Mouse (Mus musculus): Measurements from ENCODE around the gene Fra10ac1. TPM values are rescaled to one million over a fixed set of nuclear protein-coding genes. Genes with fewer than 3 reads are reported as not detected.

The Fra10ac1 gene
- polyA plus RNA-seq, 1 experiment from 2014 or later: 47.6 TPM

DNA sequence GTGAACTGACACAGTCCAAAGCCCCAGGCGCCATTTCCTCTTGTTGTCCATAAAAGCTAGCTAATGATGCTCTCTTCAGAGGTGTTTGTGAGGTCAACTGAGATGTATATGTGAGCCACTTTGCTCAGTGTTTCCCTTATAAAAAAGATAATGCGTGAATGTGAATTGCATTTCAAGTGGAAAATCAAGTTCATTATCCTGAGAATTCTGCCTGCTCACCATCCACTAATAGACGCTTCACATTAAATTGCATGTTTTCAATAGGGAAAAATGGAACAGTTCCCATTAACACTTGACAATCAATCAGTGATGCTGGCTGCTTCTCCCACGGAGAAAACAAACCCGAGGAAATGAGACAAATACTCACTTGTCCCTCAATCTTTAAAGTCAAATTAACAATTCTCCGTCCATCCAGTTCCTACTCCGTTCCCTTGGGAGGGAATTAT is 22.2 kb upstream of the Fra10ac1 start:
- 74% methylated on average over 7 of the region's 7 CpGs for WGBS
- Histone ChIP-seq H3K4me3 (no peak overlapping the region), H3K27me3 (ENCODE audit: poor library complexity, severe bottlenecking) (no peaks in the 10 kb centered on the region), H3K4me1 (peaks cover 23% of the 10 kb centered on the region; the same call in 1 of the 2 replicates), H3K9me3 (no peaks in the 10 kb centered on the region), H3K27ac (no peak overlapping the region), H3K36me3 (replicated peaks) (no peaks in the 10 kb centered on the region)
- DNase-seq (ENCODE audit: extremely low spot score, low spot score): no peak

DNA sequence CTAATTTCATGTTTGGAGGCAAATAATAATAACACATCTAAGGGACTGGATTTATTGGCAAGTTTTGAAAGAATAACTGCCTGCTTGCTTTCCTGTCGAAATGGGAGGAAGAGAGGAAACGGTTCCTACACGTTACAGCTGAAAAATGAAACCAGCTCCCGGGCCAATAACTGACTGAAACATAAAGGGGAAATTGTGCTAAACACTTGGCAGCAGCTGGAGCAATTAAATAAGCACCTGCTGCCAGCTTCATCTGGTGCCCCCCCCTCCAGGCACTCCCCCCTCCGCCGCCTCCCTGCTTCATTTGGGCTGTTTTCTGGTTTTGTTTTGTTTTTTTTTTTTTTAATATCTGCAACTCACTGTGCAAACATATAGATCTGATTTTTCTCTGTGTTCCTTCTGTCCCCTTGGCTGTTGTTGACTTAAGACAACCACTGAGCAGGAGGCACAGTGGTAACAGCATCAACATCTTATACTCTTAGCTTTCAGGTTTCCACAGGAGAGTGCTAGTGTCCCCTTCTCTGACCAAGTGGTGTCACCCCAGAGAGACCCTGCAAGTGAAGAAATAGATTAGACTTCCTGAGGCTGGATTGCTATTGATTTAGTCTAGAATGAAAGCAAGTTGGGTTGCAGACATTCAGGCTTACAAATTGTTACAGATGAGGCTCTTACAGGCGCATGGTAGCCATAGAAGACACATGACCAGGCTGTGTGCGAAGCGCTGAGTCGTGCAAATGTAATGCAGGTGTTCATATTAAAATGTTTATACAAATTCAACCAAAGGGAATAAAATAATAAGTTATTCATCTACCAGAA is 21.6 kb upstream of the Fra10ac1 start:
- Histone ChIP-seq H3K27ac (0 out of 2 replicates have a peak overlapping the region, but pooled peaks have one; percentile 31), H3K4me1 (peaks cover 23% of the 10 kb centered on the region; the same call in 1 of the 2 replicates), H3K27me3 (ENCODE audit: poor library complexity, severe bottlenecking) (no peaks in the 10 kb centered on the region), H3K36me3 (replicated peaks) (no peaks in the 10 kb centered on the region), H3K4me3 (no peak overlapping the region), H3K9me3 (no peaks in the 10 kb centered on the region)
- DNase-seq (ENCODE audit: extremely low spot score, low spot score): no peak
- 83% methylated on average over 10 of the region's 10 CpGs for WGBS

DNA sequence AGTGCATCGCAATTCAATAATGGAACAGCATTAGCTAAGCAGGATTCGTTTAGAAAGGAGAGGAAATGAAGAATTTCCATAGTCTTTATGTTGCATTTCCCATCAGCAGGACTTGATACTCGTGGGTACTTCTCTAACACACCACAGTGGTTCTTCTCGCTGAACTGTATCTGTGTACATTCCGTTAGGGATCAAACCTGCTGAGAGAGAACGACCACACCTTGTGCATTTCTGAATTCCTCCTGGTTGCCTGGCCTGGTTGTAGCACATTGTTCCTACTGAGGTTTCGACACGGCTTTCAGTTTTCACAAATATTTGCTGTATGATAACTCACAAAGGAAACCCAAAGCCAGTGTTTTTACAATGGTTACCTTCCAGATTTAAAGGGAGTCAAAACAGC is 20.8 kb upstream of the Fra10ac1 start:
- H3K4me3 ChIP-seq: no peak overlapping the region
- WGBS: 77% methylated on average over 8 of the region's 8 CpGs
- H3K9me3 ChIP-seq: no peaks in the 10 kb centered on the region
- H3K36me3 ChIP-seq (replicated peaks): no peaks in the 10 kb centered on the region
- 0 out of 2 replicates have a peak overlapping the region, but pooled peaks have one; percentile 48 for H3K27ac ChIP-seq
- no peak for DNase-seq (ENCODE audit: extremely low spot score, low spot score)
- H3K27me3 ChIP-seq (ENCODE audit: poor library complexity, severe bottlenecking): no peaks in the 10 kb centered on the region
- H3K4me1 ChIP-seq: peaks cover 23% of the 10 kb centered on the region; the same call in 1 of the 2 replicates

DNA sequence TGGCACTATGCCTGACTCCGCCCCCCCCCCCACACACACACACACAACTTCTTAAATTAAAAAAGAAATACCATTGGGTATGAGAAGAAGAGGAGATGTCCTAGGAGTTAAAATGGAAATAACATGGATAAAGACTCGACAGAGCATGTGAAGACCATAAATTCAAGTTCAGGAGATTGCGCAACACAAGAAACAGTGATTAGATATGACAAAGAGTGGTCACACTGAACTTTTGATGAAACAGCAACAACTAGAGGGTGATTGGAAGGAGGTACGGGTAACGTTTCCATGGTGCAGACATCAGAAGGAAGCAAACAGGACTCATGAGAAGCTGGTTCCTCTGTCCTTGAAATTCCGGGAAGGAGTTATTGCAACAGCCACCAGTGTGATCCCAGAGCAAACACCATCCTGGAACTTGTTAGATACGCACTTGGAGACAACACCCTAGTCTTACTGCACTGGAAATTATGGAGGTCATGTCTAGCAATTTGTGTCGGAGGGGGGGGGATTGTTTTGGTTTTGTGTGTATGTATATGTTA is 18.4 kb upstream of the Fra10ac1 start:
- H3K4me3 ChIP-seq: no peak overlapping the region
- no peak for DNase-seq (ENCODE audit: extremely low spot score, low spot score)
- 91% methylated on average over 8 of the region's 8 CpGs for WGBS
- no peaks in the 10 kb centered on the region for H3K27me3 ChIP-seq (ENCODE audit: poor library complexity, severe bottlenecking)
- peaks cover 33% of the 10 kb centered on the region for H3K4me1 ChIP-seq
- no peak overlapping the region for H3K27ac ChIP-seq
- H3K36me3 ChIP-seq (replicated peaks): no peaks in the 10 kb centered on the region
- no peaks in the 10 kb centered on the region for H3K9me3 ChIP-seq

DNA sequence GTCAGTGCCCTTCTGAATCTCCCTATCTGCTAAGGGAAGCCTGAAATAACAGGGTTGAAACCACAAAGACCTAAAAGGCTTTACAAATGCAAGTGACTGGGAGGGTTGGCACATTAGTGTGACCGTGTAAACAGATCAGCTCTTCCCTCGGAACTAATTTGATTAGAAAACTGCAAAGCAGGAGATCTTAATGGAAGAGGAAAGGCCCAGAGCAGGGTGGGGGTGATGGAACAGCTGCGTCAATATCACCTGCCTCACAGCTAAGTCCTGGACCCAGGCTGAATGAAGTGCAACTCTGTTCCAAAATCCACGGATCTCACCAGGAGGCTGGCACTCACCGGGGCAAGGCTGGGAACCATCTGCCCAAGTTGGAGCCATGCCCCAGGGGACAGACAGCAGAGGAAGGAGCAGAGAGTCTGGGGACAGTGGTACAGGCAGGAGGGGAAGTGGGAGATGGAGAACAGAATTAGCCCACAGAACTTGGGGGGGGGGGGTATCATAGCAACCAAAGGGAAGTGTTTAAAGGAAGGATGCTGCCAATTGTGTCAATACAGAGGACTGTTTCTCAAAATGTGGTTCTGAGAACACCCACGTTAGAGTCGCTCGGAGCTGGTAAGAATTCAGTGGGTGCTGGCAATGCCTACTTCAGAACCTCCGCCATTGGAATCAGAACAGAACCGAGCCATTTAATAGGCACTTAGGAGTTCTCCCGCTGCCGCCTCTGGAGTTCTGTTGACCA is 14.4 kb upstream of the Fra10ac1 start:
- Histone ChIP-seq H3K27me3 (ENCODE audit: poor library complexity, severe bottlenecking) (no peaks in the 10 kb centered on the region), H3K27ac (peak overlapping the region; percentile 6; the same call in 1 of the 2 replicates), H3K4me1 (peaks cover 20% of the 10 kb centered on the region), H3K9me3 (no peaks in the 10 kb centered on the region), H3K4me3 (no peak overlapping the region), H3K36me3 (replicated peaks) (no peaks in the 10 kb centered on the region)
- WGBS: 77% methylated on average over 12 of the region's 12 CpGs
- no peak for DNase-seq (ENCODE audit: extremely low spot score, low spot score)

DNA sequence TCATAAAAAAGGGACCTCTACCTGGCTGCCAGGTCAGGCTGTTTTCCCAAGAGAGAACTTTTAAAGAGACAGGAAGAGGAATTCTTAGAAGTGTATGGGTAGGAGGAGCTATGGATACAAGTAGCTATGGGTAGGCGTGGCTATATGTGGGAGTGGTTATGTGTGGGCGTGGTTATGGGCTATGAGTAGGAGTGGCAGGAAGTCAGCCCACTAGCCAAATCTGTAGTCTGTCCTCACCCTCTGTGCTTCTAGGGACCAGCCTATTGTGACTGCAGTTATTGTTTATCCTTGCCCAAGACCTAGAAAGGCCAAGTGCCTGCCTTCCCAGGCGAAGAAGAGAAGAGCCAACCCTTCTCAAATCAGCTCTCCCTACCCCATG is 13.9 kb upstream of the Fra10ac1 start:
- Histone ChIP-seq H3K4me1 (peaks cover 23% of the 10 kb centered on the region), H3K36me3 (replicated peaks) (no peaks in the 10 kb centered on the region), H3K27ac (peak overlapping the region; percentile 6; the same call in 1 of the 2 replicates), H3K27me3 (ENCODE audit: poor library complexity, severe bottlenecking) (no peaks in the 10 kb centered on the region), H3K9me3 (no peaks in the 10 kb centered on the region), H3K4me3 (no peak overlapping the region)
- WGBS: 51% methylated on average over 3 of the region's 3 CpGs
- no peak for DNase-seq (ENCODE audit: extremely low spot score, low spot score)

DNA sequence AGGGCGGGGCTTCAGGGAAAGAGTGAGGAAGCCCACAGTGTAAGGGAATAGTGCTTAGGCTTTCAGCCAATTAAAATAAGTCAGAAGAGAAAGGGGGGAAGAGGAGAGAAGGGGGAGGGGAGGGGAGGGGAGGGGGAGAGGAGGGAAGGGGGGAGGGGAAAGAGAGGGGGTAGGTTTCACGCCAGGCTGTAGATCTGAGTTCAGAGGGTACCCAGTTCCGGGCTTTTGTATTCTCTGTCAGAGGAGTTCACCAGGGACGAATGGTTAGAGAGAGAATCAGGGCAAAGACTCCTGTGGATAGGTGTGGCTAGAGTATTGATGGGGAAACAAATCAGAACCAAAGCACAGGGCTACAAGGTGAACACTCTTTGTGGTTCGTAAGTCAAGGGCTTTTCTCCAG is 12.6 kb upstream of the Fra10ac1 start:
- H3K36me3 ChIP-seq (replicated peaks): no peaks in the 10 kb centered on the region
- WGBS: 81% methylated on average over 5 of the region's 5 CpGs
- peaks cover 33% of the 10 kb centered on the region for H3K4me1 ChIP-seq
- H3K4me3 ChIP-seq: no peak overlapping the region
- DNase-seq (ENCODE audit: extremely low spot score, low spot score): no peak
- no peak overlapping the region for H3K27ac ChIP-seq
- no peaks in the 10 kb centered on the region for H3K9me3 ChIP-seq
- no peaks in the 10 kb centered on the region for H3K27me3 ChIP-seq (ENCODE audit: poor library complexity, severe bottlenecking)

DNA sequence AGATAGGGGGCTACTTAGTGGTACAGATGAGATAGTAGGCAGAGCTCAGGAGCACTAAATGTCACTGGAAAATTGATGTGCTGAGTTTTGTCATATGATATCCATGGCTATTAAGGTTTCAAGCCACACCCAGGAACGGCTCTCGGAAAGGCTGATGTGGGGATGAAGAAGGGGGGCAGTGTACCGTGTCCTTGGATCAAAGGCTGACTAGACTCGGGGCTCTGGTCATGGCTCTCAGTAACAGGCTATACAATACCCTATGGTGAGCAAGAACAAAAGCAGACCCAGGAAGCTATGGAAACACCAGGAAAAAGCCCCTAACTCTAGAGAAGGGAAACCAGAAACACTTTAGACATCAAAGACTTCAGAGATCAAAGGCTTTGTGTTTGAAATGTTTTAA is 8.6 kb upstream of the Fra10ac1 start:
- no peak for DNase-seq (ENCODE audit: extremely low spot score, low spot score)
- H3K27ac ChIP-seq: no peak overlapping the region
- peaks cover 11% of the 10 kb centered on the region; the same call in 1 of the 2 replicates for H3K9me3 ChIP-seq
- H3K4me1 ChIP-seq: peaks cover 23% of the 10 kb centered on the region
- no peaks in the 10 kb centered on the region for H3K36me3 ChIP-seq (replicated peaks)
- 19% methylated on average over 4 of the region's 4 CpGs for WGBS
- H3K27me3 ChIP-seq (ENCODE audit: poor library complexity, severe bottlenecking): no peaks in the 10 kb centered on the region
- H3K4me3 ChIP-seq: no peak overlapping the region

DNA sequence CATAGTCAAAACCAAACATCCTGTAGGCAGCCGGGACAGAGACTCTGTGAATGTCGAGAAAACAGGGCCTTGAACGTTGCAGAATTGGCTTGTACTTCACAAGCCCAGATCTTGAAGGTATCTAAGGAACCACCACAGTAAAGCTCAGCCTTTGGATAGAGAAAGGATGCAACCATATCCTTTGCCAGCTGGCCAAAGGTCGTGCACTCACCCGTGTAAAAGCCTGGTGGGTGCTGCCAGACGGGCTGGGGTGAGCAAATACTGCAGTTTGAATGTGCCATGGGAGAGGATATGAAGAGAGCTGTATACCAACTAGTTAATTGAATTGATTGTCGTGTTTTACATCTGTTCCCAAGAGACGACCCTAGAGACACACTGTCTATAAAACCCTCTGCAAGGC is 8.1 kb upstream of the Fra10ac1 start:
- H3K27ac ChIP-seq: no peak overlapping the region

DNA sequence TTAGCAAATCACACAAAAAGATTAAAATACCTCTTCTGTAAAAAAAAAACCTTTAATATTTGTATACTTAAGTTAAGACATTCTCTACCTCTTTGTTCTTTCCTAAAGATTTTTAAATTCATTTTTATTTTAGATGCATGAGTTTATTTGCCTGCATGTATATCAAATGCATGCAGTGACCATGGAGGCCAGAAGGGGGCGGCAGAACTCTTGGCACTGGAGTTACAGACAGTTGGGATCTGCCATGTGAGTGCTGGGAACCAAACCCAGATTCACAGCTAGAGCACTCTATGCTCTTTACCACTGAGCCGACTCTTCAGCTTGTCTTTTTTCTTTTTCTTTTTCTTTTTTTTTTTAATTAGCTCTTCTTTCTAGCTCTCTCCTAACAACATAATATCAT is 4.7 kb upstream of the Fra10ac1 start:
- H3K36me3 ChIP-seq (replicated peaks): no peaks in the 10 kb centered on the region
- 58% methylated on average over 2 of the region's 2 CpGs for whole genome bisulfite sequencing
- peaks cover 11% of the 10 kb centered on the region; the same call in 1 of the 2 replicates for H3K9me3 ChIP-seq
- H3K4me3 ChIP-seq: no peak overlapping the region
- DNase-seq (ENCODE audit: extremely low spot score, low spot score): no peak
- no peaks in the 10 kb centered on the region for H3K27me3 ChIP-seq (ENCODE audit: poor library complexity, severe bottlenecking)
- H3K27ac ChIP-seq: no peak overlapping the region
- peaks cover 17% of the 10 kb centered on the region for H3K4me1 ChIP-seq

More for the DNA sequence above, 8.1 kb upstream of the Fra10ac1 start:
- DNase-seq (ENCODE audit: extremely low spot score, low spot score): no peak
- Histone ChIP-seq H3K27me3 (ENCODE audit: poor library complexity, severe bottlenecking) (no peaks in the 10 kb centered on the region), H3K36me3 (replicated peaks) (no peaks in the 10 kb centered on the region), H3K4me1 (peaks cover 21% of the 10 kb centered on the region), H3K4me3 (no peak overlapping the region), H3K9me3 (peaks cover 11% of the 10 kb centered on the region; the same call in 1 of the 2 replicates)
- WGBS: 69% methylated on average over 8 of the region's 8 CpGs

DNA sequence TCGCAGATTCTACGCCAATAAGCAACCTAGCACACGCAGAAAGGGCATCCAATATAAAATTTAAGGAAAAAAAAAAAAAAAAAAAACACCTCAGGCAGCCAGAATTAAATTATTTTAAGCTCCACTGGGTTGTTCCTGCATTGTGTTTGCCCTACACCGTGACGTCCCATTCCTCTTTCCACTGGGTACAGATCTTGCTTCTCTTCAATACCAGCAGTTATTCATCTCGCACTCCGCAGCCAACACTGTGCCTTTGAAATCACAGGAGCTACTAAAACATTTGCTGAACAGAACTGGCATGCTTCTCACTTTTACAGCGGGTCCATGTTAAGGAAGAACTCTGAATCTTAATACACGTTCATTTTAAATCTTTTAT is 717 bp upstream of the Fra10ac1 start:
- H3K4me1 ChIP-seq: peaks cover 12% of the 10 kb centered on the region
- H3K27me3 ChIP-seq (ENCODE audit: poor library complexity, severe bottlenecking): no peaks in the 10 kb centered on the region
- WGBS: 13% methylated on average over 9 of the region's 9 CpGs
- H3K4me3 ChIP-seq: peak overlapping the region; percentile 76
- peaks cover 2% of the 10 kb centered on the region; the same call in 1 of the 2 replicates for H3K36me3 ChIP-seq (replicated peaks)
- peak overlapping the region; percentile 90 for H3K27ac ChIP-seq
- peaks cover 10% of the 10 kb centered on the region; the same call in 1 of the 2 replicates for H3K9me3 ChIP-seq
- DNase-seq (ENCODE audit: extremely low spot score, low spot score): no peak

DNA sequence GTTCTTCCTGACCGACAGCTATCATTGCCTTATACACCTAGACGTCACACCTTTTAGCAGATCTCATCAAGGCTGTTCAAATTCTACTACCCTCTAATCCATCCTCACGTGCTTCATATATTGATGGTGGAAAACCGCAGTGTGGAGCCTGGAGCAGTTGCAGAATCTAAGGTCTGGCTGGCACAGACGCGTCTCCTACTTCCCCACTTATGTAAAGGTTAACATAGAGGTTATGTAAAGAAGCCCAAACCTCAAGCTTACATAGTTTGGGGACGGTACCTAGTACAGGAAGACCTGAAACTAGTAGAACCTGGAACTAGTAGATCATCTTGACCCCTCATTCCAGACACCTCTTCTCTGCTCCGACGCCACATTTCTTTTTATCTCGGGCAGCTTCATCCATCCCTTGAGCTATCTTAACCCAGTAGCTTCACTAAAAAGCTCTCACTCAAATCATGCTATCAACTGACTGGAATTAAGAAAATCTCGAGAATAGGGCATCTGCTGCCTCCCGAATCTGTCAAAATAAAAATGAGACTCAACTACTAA is 526 bp downstream of the Fra10ac1 start:
- Histone ChIP-seq H3K27ac (peak overlapping the region; percentile 90), H3K27me3 (ENCODE audit: poor library complexity, severe bottlenecking) (no peaks in the 10 kb centered on the region), H3K9me3 (no peaks in the 10 kb centered on the region), H3K4me3 (peak overlapping the region; percentile 76), H3K36me3 (replicated peaks) (peaks cover 13% of the 10 kb centered on the region), H3K4me1 (peaks cover 12% of the 10 kb centered on the region)
- 17% methylated on average over 12 of the region's 12 CpGs for WGBS
- DNase-seq (ENCODE audit: extremely low spot score, low spot score): no peak

Data from forebrain, embryonic 10.5 days (tissue).